Mouse (Mus musculus) kidney, adult 2 months (tissue): ENCODE data around the gene Cdh12.

ENCODE experiments used
- CTCF ChIP-seq: fragments of 200-500 bp; conservative IDR thresholded peaks from 2 replicates; pipeline ENCODE4 v1.5.1; 2011; ENCODE audit warnings: low read depth, mild to moderate bottlenecking, control low read depth, low read length, moderate library complexity, mixed read lengths; ENCODE audit not compliant: insufficient read depth, insufficient read length
- POLR2A ChIP-seq: fragments of 200-500 bp; IDR thresholded peaks from one replicate; pipeline ENCODE4 v1.6.1; 2011; ENCODE audit warnings: low read depth, low read length, control low read depth

DNA sequence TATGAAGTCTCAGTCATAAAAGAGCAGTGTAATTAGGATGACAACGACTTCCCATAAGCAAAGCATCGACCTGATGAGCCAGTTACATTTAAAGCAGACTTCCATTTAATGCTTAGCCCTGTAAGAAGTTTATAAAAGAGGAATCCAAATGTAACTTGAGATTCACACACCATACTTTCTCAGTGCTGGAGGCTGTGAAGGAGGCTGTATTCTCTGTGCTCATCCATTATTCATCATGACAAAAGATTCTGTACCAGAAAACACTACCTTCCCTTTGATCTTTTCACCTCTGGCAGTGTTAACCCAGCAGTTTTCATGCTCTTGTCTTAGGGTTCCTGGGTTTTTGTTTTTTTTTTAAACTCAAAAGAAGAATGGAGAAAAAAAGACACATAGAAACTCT lies 414.0 kb downstream of the Cdh12 start:
- no peak for TF ChIP-seq CTCF
- no peak for TF ChIP-seq POLR2A
